Mouse (Mus musculus): Measurements from ENCODE around the gene Gsg1l.

DNA sequence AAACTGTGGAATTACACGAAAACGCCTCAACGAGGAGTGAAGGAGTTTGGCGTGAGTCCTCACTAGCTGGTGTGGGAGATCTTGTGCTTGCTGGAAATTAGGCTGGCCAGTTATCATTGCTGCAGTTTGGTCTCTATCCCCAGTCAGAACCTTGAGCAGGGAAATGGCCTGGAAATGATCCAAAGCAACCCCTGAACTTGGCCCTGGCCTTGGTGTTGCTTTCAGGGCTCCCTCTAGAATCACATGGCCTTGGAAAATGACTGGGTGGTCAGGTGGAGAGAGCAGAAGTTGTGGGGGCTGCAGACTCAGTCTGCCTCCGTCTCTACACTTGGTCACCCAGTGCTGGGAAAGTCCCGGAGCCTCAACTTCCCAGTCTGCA, 210.0 kb downstream of the Gsg1l start:
- TF ChIP-seq CTCF (IDR thresholded peaks at IDR 0.05; ENCODE audit: extremely low read depth, insufficient read length, insufficient replicate concordance, low read depth, low read length) (no peak), POLR2A (IDR thresholded peaks at IDR 0.05; ENCODE audit: low read depth, low read length) (no peak)

Data from small intestine, adult 2 months (tissue).